8 mouse cellular contexts compared by ENCODE assay signal in genomic region chr15:84191724-84192057, GRCm38 (mm10). TPM values are rescaled to one million over a fixed set of nuclear protein-coding genes. Genes with fewer than 3 reads are reported as not detected.
DNase-seq lines count a peak whose midpoint lies in the region; ATAC-seq and TF ChIP-seq lines count a peak whose summit lies in the region.

No protein-coding gene starts in this region.

- no peak for DNase-seq in left cerebral cortex, adult 2 months (ENCODE audit: extremely low spot score in 1 of 2, low spot score in 2 of 2)
- DNase-seq in left cerebral cortex, adult 9 months (ENCODE audit: low spot score in 2 of 2), result no peak
- no peak for DNase-seq in intestine, embryonic 14.5 days (ENCODE audit: low spot score)
- DNase-seq in midbrain, postnatal 0 days (ENCODE audit: low spot score), result no peak
- DNase-seq in urinary bladder, postnatal 25 days (ENCODE audit: low spot score), result no peak
- no peak for DNase-seq in urinary bladder, postnatal 4 days (ENCODE audit: low spot score in 2 of 2)
- no peak for DNase-seq in gastrocnemius, adult 18-20 months (ENCODE audit: low spot score)

- H3K9me3 ChIP-seq in embryonic facial prominence, embryonic 13.5 days, result no peaks in the 10 kb centered on the region
- no peaks in the 10 kb centered on the region for H3K9me3 ChIP-seq in intestine, embryonic 14.5 days (ENCODE audit: control insufficient read depth, low read length)
- H3K9me3 ChIP-seq in midbrain, postnatal 0 days (ENCODE audit: low read length), result no peaks in the 10 kb centered on the region

- H3K9ac ChIP-seq in embryonic facial prominence, embryonic 13.5 days, result peak overlapping the region; percentile 88
- peak overlapping the region; percentile 88 for H3K9ac ChIP-seq in intestine, embryonic 14.5 days (ENCODE audit: low read length)
- peak overlapping the region; percentile 83 for H3K9ac ChIP-seq in midbrain, postnatal 0 days (replicated peaks; ENCODE audit: low read length, poor library complexity, severe bottlenecking)

- no peak for ATAC-seq in embryonic facial prominence, embryonic 13.5 days (ENCODE audit: insufficient number of reproducible peaks, insufficient read depth, low FRiP score, low TSS enrichment, low read depth)
- ATAC-seq in intestine, embryonic 14.5 days (replicated peaks; ENCODE audit: low FRiP score, low TSS enrichment, low read depth), result peak; percentile 47; the same call in 1 of the 2 replicates
- ATAC-seq in midbrain, postnatal 0 days (ENCODE audit: low FRiP score), result peak; percentile 39

- peaks cover 20% of the 10 kb centered on the region for H3K4me1 ChIP-seq in embryonic facial prominence, embryonic 13.5 days
- H3K4me1 ChIP-seq in intestine, embryonic 14.5 days (replicated peaks; ENCODE audit: control insufficient read depth, insufficient read depth, low read length), result 0 out of 2 replicates have a peak, but pooled peaks cover 11% of the 10 kb centered on the region
- peaks cover 10% of the 10 kb centered on the region; the same call in 1 of the 2 replicates for H3K4me1 ChIP-seq in midbrain, postnatal 0 days (ENCODE audit: insufficient read depth, low read length)

- H3K4me2 ChIP-seq in embryonic facial prominence, embryonic 13.5 days, result peak overlapping the region; percentile 78
- peak overlapping the region; percentile 73 for H3K4me2 ChIP-seq in intestine, embryonic 14.5 days (ENCODE audit: low read length)
- H3K4me2 ChIP-seq in midbrain, postnatal 0 days (ENCODE audit: low read depth, low read length, poor library complexity, severe bottlenecking), result peak overlapping the region; percentile 68

- H3K36me3 ChIP-seq in embryonic facial prominence, embryonic 13.5 days, result peaks cover 22% of the 10 kb centered on the region
- peaks cover 23% of the 10 kb centered on the region for H3K36me3 ChIP-seq in intestine, embryonic 14.5 days (ENCODE audit: control insufficient read depth, insufficient read depth, low read length)
- peaks cover 5% of the 10 kb centered on the region; the same call in 1 of the 2 replicates for H3K36me3 ChIP-seq in midbrain, postnatal 0 days (ENCODE audit: insufficient read depth, low read length)

- TF ChIP-seq CTCF in left cerebral cortex, adult 2 months (IDR thresholded peaks at IDR 0.05), result no peak
- no peak for TF ChIP-seq CTCF in midbrain, postnatal 0 days (IDR thresholded peaks at IDR 0.05)

- peak overlapping the region; percentile 95 for H3K27ac ChIP-seq in left cerebral cortex, adult 2 months
- peak overlapping the region; percentile 89 for H3K27ac ChIP-seq in embryonic facial prominence, embryonic 13.5 days
- peak overlapping the region; percentile 87 for H3K27ac ChIP-seq in intestine, embryonic 14.5 days (ENCODE audit: low read depth)
- H3K27ac ChIP-seq in midbrain, postnatal 0 days (ENCODE audit: low read depth, low read length), result peak overlapping the region; percentile 89

- no peaks in the 10 kb centered on the region for H3K27me3 ChIP-seq in embryonic facial prominence, embryonic 13.5 days
- H3K27me3 ChIP-seq in intestine, embryonic 14.5 days (replicated peaks; ENCODE audit: control insufficient read depth, insufficient read depth, low read length), result no peaks in the 10 kb centered on the region
- no peaks in the 10 kb centered on the region for H3K27me3 ChIP-seq in midbrain, postnatal 0 days (ENCODE audit: insufficient read depth, low read length)

- H3K4me3 ChIP-seq in left cerebral cortex, adult 2 months, result peak overlapping the region; percentile 79
- H3K4me3 ChIP-seq in embryonic facial prominence, embryonic 13.5 days, result peak overlapping the region; percentile 93
- H3K4me3 ChIP-seq in intestine, embryonic 14.5 days (ENCODE audit: low read depth, low read length), result peak overlapping the region; percentile 79
- peak overlapping the region; percentile 85 for H3K4me3 ChIP-seq in midbrain, postnatal 0 days (ENCODE audit: low read depth, low read length)

- WGBS in embryonic facial prominence, embryonic 13.5 days, result 0% methylated on average over 9 of the region's 9 CpGs
- WGBS in intestine, embryonic 14.5 days, result 1% methylated on average over 9 of the region's 9 CpGs
- WGBS in midbrain, postnatal 0 days, result under 1% methylated on average over 9 of the region's 9 CpGs

- intact Hi-C loops in left cerebral cortex, adult 2 months (cut with DNase I), result no loop called here

RNA-seq across cellular contexts. Expression of gene Samm50, which starts 0.3 kb away (rescaled TPM):
- 100 to 1,000 TPM in 1 of 2 experiments, 10 to 100 TPM in 1; 99.4 to 111 TPM for total RNA-seq in left cerebral cortex, adult 2 months (2021)
- polyA plus RNA-seq in embryonic facial prominence, embryonic 13.5 days (2015; fragmentation: Nextera tagmentation; extraction: Ambion mirVana), result 110 TPM in 2 replicates
- 88.5 and 89.2 TPM in 2 replicates for polyA plus RNA-seq in intestine, embryonic 14.5 days (2014; fragmentation: Nextera tagmentation; extraction: Ambion mirVana)
- 38.9 and 39.7 TPM in 2 replicates for total RNA-seq in midbrain, postnatal 0 days (2014; rRNA removed)
- 88.1 and 90.9 TPM in 2 replicates for polyA plus RNA-seq in midbrain, postnatal 0 days (2015; fragmentation: Nextera tagmentation; extraction: Ambion mirVana)
- 100 to 1,000 TPM; 174 to 210 TPM for total RNA-seq in gastrocnemius, adult 18-20 months (2021)

RNA-seq across cellular contexts. Expression of gene Pnpla3, which starts 24.1 kb away (rescaled TPM):
- total RNA-seq in left cerebral cortex, adult 2 months (2021), result 10 to 100 TPM; 10.9 to 12.0 TPM
- polyA plus RNA-seq in embryonic facial prominence, embryonic 13.5 days (2015; fragmentation: Nextera tagmentation; extraction: Ambion mirVana), result 0.80 and 1.5 TPM in 2 replicates
- polyA plus RNA-seq in intestine, embryonic 14.5 days (2014; fragmentation: Nextera tagmentation; extraction: Ambion mirVana), result 0.41 and 0.44 TPM in 2 replicates
- 6.9 and 7.3 TPM in 2 replicates for total RNA-seq in midbrain, postnatal 0 days (2014; rRNA removed)
- 5.1 and 5.4 TPM in 2 replicates for polyA plus RNA-seq in midbrain, postnatal 0 days (2015; fragmentation: Nextera tagmentation; extraction: Ambion mirVana)
- 10 to 100 TPM in 1 of 2 experiments, 1 to 10 TPM in 1; 5.0 to 10.8 TPM for total RNA-seq in gastrocnemius, adult 18-20 months (2021)

RNA-seq across cellular contexts. Expression of gene Parvb, which starts 40.2 kb away (rescaled TPM):
- 10 to 100 TPM; 19.3 to 20.9 TPM for total RNA-seq in left cerebral cortex, adult 2 months (2021)
- polyA plus RNA-seq in embryonic facial prominence, embryonic 13.5 days (2015; fragmentation: Nextera tagmentation; extraction: Ambion mirVana), result 4.4 TPM in 2 replicates
- polyA plus RNA-seq in intestine, embryonic 14.5 days (2014; fragmentation: Nextera tagmentation; extraction: Ambion mirVana), result 3.6 and 5.1 TPM in 2 replicates
- 9.6 and 14.0 TPM in 2 replicates for total RNA-seq in midbrain, postnatal 0 days (2014; rRNA removed)
- 4.3 and 5.8 TPM in 2 replicates for polyA plus RNA-seq in midbrain, postnatal 0 days (2015; fragmentation: Nextera tagmentation; extraction: Ambion mirVana)
- 10 to 100 TPM; 35.7 to 58.2 TPM for total RNA-seq in gastrocnemius, adult 18-20 months (2021)
